Mouse (Mus musculus): ENCODE measurements at regions not wholly inside any gene's neighbourhood (a gene's known extent, or its start where the extent isn't known, plus 50 kb on each side); places are given as distances from the start of the nearest gene placed in this dataset.

GRCm38 (mm10) chr14:116869996-116870395 lies 55.1 kb upstream of the Gpc6 start:
- no peak for TF ChIP-seq SIN3A (IDR thresholded peaks at IDR 0.05; ENCODE audit: low read length)
- TF ChIP-seq POLR2A (IDR thresholded peaks at IDR 0.05; ENCODE audit: low read depth, low read length): no peak
- TF ChIP-seq SMC3 (IDR thresholded peaks at IDR 0.05; ENCODE audit: low read depth, low read length): no peak
